Mouse (Mus musculus): ENCODE measurements at regions not wholly inside any gene's neighbourhood (a gene's known extent, or its start where the extent isn't known, plus 50 kb on each side); places are given as distances from the start of the nearest gene placed in this dataset.
A peak's percentile ranks its signal among the peaks of the same experiment; 100 is the strongest.

DNA sequence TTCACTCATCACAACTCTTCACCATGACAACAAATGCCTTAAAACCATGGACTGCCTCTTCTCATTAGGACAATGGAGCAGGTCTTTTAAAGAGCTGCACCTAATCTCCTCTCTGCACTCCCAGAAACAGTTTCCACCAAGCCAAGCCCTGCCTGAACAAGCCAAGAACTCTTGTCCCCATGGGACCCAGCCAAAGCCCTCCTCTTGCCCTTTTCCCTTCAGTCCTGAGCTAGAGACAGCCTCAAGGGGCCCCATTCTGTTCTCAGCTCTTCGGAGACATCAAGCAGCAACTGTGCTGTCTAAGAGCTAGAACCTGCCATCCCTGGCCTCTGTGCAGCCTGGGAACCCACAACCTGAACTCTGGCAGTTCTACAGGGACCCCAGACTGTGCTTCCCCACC lies 345.0 kb upstream of the Irak1bp1 start:
- Histone ChIP-seq H3K36me3 (no peaks in the 10 kb centered on the region), H3K4me2 (no peak overlapping the region), H3K27ac (no peak overlapping the region), H3K9me3 (no peaks in the 10 kb centered on the region), H3K27me3 (no peaks in the 10 kb centered on the region), H3K4me3 (no peak overlapping the region), H3K4me1 (replicated peaks) (no peaks in the 10 kb centered on the region), H3K9ac (no peak overlapping the region)
- no peak for ATAC-seq (ENCODE audit: low FRiP score)
- 73% methylated on average over 1 of the region's 1 CpGs for WGBS

DNA sequence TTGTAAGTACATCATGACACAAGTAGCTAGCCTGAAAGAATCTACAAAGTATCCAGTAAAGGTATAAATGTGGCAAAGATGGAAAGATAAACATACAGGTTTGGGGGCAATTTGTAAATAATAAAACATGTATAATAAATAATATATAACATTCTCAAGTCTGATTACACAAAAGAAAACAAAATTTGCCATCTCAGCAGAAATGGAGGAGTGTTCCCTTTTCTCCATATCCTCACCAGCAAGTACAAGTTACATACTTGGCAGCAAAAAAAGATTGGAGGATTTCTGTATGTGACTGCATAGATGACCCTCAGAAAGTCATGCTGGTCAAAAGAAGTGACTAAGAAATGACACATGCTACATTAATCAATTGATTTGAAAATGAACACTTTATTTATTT lies 335.9 kb upstream of the Irak1bp1 start:
- H3K36me3 ChIP-seq, result no peaks in the 10 kb centered on the region
- no peak overlapping the region for H3K9ac ChIP-seq
- H3K4me1 ChIP-seq (replicated peaks), result no peaks in the 10 kb centered on the region
- no peak for ATAC-seq (ENCODE audit: low FRiP score)
- no peaks in the 10 kb centered on the region for H3K27me3 ChIP-seq
- H3K4me3 ChIP-seq, result no peak overlapping the region
- H3K4me2 ChIP-seq, result no peak overlapping the region
- no peaks in the 10 kb centered on the region for H3K9me3 ChIP-seq
- no peak overlapping the region for H3K27ac ChIP-seq

DNA sequence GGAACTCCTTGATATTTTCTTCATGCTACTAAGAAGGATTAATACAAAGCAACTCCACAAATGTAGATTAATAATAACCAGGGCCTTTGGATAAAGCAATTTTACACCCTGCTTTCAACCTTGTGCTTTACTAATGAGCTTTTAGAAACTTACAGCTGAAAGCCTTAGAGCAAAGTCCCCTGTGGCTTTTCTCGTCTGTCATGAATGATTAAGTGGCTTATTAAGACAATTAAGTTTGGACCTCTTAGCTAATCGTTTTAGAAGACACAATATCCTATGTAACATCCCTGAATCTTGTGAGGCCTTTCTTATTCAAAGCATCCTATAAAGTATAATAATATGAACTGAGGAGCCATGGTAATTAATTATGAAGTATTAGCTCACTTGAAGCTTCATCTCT lies 319.3 kb upstream of the Irak1bp1 start:
- Histone ChIP-seq H3K4me3 (no peak overlapping the region), H3K4me2 (no peak overlapping the region), H3K36me3 (no peaks in the 10 kb centered on the region), H3K27ac (no peak overlapping the region), H3K9ac (no peak overlapping the region), H3K9me3 (no peaks in the 10 kb centered on the region), H3K4me1 (replicated peaks) (no peaks in the 10 kb centered on the region), H3K27me3 (no peaks in the 10 kb centered on the region)
- WGBS, result 31% methylated on average over 2 of the region's 2 CpGs
- peak; percentile 71; the same call in 1 of the 2 replicates for ATAC-seq (ENCODE audit: low FRiP score)

DNA sequence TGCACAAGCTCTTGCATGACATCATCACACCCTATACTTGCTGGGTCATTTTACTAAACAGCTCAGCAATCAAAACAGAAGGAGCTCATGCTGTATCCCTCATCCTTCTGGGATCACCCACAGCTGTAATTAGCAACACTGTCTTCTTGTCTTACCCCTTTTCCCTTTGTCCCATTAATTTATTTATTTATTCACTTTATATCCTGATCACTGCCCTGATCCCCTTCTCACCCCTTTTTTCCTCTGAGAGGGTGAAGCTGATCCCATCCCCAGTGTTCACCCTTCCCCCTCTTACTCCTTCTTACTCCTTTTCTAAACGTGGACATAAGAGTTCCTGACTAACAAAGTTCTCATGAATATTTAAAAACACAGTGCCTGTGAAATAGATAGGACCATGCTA lies 310.3 kb upstream of the Irak1bp1 start:
- ATAC-seq (ENCODE audit: low FRiP score), result no peak
- no peak overlapping the region for H3K4me2 ChIP-seq
- no peak overlapping the region for H3K27ac ChIP-seq
- no peaks in the 10 kb centered on the region for H3K9me3 ChIP-seq
- no peaks in the 10 kb centered on the region for H3K36me3 ChIP-seq
- no peak overlapping the region for H3K9ac ChIP-seq
- 21% methylated on average over 1 of the region's 1 CpGs for WGBS
- no peak overlapping the region for H3K4me3 ChIP-seq
- no peaks in the 10 kb centered on the region for H3K4me1 ChIP-seq (replicated peaks)
- H3K27me3 ChIP-seq, result no peaks in the 10 kb centered on the region

DNA sequence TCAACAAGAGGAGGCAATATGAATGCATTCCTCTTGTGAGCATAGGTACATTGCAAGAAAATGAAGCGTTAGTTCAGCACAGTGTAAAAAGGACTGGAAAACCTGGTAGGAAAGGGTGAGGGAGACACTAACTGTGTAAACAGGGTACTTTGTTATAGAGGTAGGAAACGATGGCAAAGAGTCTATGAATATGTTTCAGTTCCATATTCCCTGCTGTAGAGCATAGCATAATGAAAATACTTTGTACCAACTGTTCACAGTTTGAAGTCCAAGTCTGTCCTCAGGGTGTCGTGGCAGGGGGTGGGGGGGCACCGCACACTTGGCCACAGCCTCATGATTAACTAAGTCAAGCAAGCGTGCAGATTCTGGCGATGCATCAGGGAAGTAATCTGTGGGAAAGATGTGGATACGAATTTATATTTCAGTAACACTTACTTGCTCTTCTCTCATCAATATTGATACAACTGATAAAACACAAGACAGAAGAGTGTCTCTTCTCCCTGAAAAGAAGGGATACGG lies 301.4 kb upstream of the Irak1bp1 start:
- no peak overlapping the region for H3K9ac ChIP-seq
- H3K36me3 ChIP-seq, result no peaks in the 10 kb centered on the region
- no peak overlapping the region for H3K4me2 ChIP-seq
- H3K27ac ChIP-seq, result no peak overlapping the region
- no peaks in the 10 kb centered on the region for H3K9me3 ChIP-seq
- no peak for ATAC-seq (ENCODE audit: low FRiP score)
- WGBS, result 82% methylated on average over 8 of the region's 8 CpGs
- no peaks in the 10 kb centered on the region for H3K4me1 ChIP-seq (replicated peaks)
- H3K27me3 ChIP-seq, result no peaks in the 10 kb centered on the region
- H3K4me3 ChIP-seq, result no peak overlapping the region

DNA sequence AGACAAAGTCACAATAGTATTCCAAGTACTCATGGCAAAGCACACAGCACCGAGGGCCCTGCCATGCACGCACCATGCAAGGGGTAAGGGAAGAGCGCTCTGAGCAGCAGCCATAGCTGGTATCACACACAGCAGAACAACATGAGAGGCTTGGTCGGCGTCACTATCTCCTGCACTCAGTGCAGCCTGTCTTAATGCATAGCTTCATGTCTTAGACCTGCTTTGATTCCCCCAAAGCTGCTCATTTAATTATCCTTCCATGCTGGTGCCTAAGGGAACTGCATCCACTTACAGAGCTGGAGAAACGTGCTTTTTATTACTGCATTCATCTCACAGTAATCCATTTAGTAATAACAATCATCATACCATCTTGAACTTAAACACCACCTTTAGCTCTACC lies 276.6 kb upstream of the Irak1bp1 start:
- 84% methylated on average over 6 of the region's 6 CpGs for WGBS
- Histone ChIP-seq H3K4me2 (no peak overlapping the region), H3K27ac (no peak overlapping the region), H3K9ac (no peak overlapping the region), H3K9me3 (no peaks in the 10 kb centered on the region), H3K27me3 (no peaks in the 10 kb centered on the region), H3K36me3 (no peaks in the 10 kb centered on the region), H3K4me1 (replicated peaks) (peaks cover 9% of the 10 kb centered on the region; the same call in 1 of the 2 replicates), H3K4me3 (no peak overlapping the region)
- peak; percentile 29; the same call in 1 of the 2 replicates for ATAC-seq (ENCODE audit: low FRiP score)

DNA sequence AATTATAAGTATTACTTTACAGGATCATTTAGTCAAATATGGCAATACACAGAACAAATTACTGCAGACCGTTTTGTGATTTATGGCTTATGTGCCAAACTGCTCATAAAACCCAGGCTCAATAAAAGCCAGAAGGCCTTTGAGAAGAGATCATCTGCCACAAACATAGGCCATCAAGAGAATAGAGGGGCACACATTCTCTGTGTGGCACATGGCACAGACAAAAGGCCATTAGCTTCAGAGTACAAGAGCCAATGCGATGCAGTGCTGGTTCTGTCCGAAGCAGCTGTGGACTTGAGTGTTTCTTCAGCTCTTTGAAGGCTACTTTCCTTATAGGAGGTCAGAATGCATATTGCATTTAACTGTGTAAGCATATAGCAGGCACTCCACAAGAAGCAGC lies 276.1 kb upstream of the Irak1bp1 start:
- Histone ChIP-seq H3K27ac (no peak overlapping the region), H3K9me3 (no peaks in the 10 kb centered on the region), H3K27me3 (no peaks in the 10 kb centered on the region), H3K4me1 (replicated peaks) (peaks cover 5% of the 10 kb centered on the region; the same call in 1 of the 2 replicates), H3K9ac (no peak overlapping the region), H3K36me3 (no peaks in the 10 kb centered on the region), H3K4me3 (no peak overlapping the region), H3K4me2 (no peak overlapping the region)
- 0 out of 2 replicates have a peak, but pooled peaks have one; percentile 32 for ATAC-seq (ENCODE audit: low FRiP score)
- 68% methylated on average over 3 of the region's 3 CpGs for WGBS

DNA sequence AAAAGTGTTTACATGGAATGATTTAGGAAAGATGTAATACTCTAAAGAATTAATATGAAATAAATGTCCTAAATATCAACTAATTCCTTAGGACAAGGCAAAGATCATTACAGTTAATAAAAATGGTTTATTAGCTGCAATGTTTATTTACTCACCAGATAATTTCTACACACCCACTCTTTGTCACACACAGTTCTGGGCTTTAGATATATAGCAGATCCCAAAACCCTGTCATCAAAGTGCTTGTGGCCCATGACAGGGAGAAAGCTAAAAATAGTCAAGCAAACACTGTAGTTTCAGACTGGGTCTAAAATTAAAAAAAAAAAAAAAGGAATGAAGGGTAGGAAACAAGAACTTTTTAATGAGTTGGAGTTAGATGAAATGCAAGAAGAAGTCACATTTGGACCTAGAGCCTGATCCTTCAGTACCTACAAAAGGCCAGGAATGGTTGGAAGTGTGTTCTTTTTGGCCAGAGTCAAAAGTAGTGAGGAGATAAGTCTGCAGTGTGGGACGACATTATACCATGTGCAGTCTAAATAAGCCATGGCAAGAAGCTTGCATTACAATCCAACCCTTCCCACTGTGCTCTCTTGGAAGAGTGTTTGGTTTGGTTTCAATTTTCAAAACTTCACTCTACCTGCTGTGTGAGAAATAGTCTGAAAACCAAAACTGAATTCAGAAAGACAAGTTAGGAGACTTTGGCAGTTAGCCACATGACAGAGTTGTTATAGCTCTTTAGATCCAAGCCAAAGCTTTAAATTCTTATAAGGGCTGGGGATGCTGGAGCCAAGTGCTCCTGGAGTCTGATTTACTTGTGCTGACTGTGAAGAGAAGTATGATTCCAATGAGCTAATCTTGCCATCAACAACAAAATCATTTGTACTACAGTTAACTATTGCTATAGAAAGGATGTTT lies 266.5 kb upstream of the Irak1bp1 start:
- H3K36me3 ChIP-seq, result no peaks in the 10 kb centered on the region
- no peaks in the 10 kb centered on the region for H3K4me1 ChIP-seq (replicated peaks)
- no peak overlapping the region for H3K4me2 ChIP-seq
- no peaks in the 10 kb centered on the region for H3K27me3 ChIP-seq
- H3K9me3 ChIP-seq, result no peaks in the 10 kb centered on the region
- no peak overlapping the region for H3K4me3 ChIP-seq
- ATAC-seq (ENCODE audit: low FRiP score), result no peak
- 69% methylated on average over 1 of the region's 1 CpGs for WGBS
- H3K27ac ChIP-seq, result no peak overlapping the region
- H3K9ac ChIP-seq, result no peak overlapping the region

DNA sequence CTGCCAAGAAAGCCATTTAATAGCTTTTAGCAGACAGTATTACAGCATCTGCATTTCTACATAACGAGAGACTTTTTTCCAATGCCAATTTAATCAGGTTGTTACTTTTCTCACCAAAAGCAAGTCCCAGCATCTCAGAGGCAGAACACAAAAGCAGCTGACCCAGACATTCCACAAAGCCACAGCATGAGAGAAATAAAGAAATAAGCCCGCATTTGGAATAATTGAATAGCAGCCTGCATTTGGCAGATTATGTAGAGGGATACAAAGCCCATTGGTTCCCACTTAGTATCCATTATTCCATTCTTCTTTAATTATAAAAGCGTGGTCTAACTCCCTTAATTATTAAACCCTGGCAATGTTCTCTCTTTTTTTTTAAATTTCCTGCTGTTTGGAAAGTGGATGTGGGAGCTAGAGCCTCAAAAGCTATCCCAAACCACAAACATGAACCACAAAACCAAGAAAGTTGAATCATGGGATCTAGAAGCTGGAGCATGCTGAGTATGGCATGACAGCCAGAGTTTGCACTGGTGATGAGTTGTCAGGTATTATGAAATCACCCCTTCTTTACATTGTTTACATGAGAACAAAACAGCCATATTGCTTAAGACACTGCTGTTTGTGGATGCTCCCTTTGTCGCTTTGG lies 247.8 kb upstream of the Irak1bp1 start:
- Histone ChIP-seq H3K27ac (no peak overlapping the region), H3K27me3 (no peaks in the 10 kb centered on the region), H3K4me3 (no peak overlapping the region), H3K9me3 (no peaks in the 10 kb centered on the region), H3K36me3 (no peaks in the 10 kb centered on the region), H3K9ac (no peak overlapping the region), H3K4me1 (replicated peaks) (no peaks in the 10 kb centered on the region), H3K4me2 (no peak overlapping the region)
- ATAC-seq (ENCODE audit: low FRiP score), result no peak
- 69% methylated on average over 4 of the region's 4 CpGs for WGBS

DNA sequence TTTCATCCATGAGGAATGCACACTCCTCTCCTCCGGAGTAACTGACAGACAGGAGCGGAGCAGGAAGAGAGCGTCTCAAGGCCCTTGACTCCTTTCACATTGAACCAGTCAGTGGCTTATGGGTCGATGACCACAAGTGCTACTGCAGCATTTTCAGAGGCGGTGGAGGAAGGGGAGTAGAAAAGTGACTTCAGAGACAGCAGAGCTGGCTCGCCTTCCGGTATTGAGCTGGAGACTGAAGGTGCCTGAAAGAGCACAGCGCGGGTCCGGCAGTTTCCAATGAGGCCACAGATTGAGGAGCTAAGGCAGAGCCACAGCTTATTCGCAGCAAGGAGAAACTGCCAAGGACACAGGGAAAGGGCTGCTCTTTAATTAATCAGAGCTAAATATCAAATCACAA lies 220.2 kb upstream of the Irak1bp1 start:
- H3K4me3 ChIP-seq, result no peak overlapping the region
- no peak overlapping the region for H3K27ac ChIP-seq
- H3K9ac ChIP-seq, result no peak overlapping the region
- H3K36me3 ChIP-seq, result no peaks in the 10 kb centered on the region
- H3K4me2 ChIP-seq, result no peak overlapping the region
- no peak for ATAC-seq (ENCODE audit: low FRiP score)
- no peaks in the 10 kb centered on the region for H3K4me1 ChIP-seq (replicated peaks)
- H3K27me3 ChIP-seq, result no peaks in the 10 kb centered on the region
- no peaks in the 10 kb centered on the region for H3K9me3 ChIP-seq
- 76% methylated on average over 11 of the region's 11 CpGs for WGBS

DNA sequence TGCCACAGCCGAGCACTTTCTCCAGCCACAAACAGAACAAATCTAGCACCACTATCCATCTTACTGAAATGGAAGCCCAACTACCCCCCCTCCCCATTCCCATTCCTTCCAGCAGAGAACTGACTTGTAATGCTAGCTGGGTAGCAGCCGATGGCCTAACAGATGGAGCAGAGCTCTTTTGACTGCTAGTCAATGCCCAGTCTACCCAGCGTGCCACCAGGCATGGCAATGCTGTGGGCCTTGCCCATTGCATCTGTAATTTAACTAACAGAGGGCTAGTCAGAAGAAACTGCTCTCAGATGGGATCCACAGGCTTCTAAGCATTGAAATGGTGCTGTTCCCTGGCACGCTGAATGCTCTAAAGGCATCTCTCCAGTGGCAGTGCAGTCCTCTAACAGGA lies 219.4 kb upstream of the Irak1bp1 start:
- no peak overlapping the region for H3K4me2 ChIP-seq
- H3K36me3 ChIP-seq, result no peaks in the 10 kb centered on the region
- H3K9ac ChIP-seq, result no peak overlapping the region
- H3K27me3 ChIP-seq, result no peaks in the 10 kb centered on the region
- H3K4me1 ChIP-seq (replicated peaks), result no peaks in the 10 kb centered on the region
- WGBS, result 86% methylated on average over 4 of the region's 4 CpGs
- no peaks in the 10 kb centered on the region for H3K9me3 ChIP-seq
- H3K27ac ChIP-seq, result 0 out of 2 replicates have a peak overlapping the region, but pooled peaks have one; percentile 18
- no peak overlapping the region for H3K4me3 ChIP-seq
- ATAC-seq (ENCODE audit: low FRiP score), result no peak

DNA sequence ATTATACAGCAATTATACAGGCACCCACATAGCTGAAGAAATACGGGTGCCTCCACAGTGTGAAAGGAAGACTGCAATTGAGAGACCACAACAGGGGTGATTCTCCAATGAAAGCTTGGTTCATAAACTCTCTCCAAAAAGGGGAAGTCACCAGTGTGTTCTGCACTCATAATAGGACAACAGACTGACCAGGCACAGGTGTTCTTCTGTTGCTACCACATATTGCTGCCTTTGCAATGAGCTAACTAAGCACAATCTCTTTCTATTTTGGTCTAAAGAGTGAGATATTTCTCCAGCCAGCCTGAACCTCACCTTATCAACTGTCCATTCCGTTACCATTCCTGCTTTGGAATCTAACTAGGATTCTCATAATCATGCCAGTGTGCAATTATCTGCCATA lies 216.8 kb upstream of the Irak1bp1 start:
- no peak for ATAC-seq (ENCODE audit: low FRiP score)
- WGBS, result 84% methylated on average over 2 of the region's 2 CpGs
- no peak overlapping the region for H3K4me3 ChIP-seq
- no peaks in the 10 kb centered on the region for H3K4me1 ChIP-seq (replicated peaks)
- H3K4me2 ChIP-seq, result no peak overlapping the region
- no peaks in the 10 kb centered on the region for H3K9me3 ChIP-seq
- H3K27me3 ChIP-seq, result no peaks in the 10 kb centered on the region
- H3K36me3 ChIP-seq, result no peaks in the 10 kb centered on the region
- no peak overlapping the region for H3K27ac ChIP-seq
- H3K9ac ChIP-seq, result no peak overlapping the region

Measured in hindbrain, embryonic 13.5 days (tissue).